Mouse (Mus musculus): ENCODE measurements around the gene Fbxw9.

DNA sequence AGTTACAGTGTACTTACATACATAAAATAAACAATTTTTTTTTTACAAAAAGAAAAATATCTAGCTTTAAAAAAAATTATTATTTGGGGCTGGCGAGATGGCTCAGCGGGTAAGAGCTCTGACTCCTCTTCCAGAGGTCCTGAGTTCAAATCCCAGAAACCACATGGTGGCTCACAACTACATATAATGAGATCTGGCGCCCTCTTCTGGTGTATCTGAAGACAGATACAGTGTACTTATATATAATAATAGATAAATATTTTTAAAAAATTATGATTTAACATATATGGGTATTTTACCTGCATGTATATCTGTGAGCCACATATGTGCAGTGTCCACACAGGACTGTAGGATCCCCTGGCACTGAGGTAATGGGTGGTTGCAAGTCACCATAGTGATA is 26.4 kb downstream of the Fbxw9 start:
- TF ChIP-seq POLR2A (IDR thresholded peaks at IDR 0.05; ENCODE audit: low read depth, low read length), result no peak
- TF ChIP-seq CTCF (IDR thresholded peaks at IDR 0.05; ENCODE audit: extremely low read depth, insufficient read length, insufficient replicate concordance, low read depth, low read length), result no peak

Measured in small intestine, adult 2 months (tissue).